ENCODE assay signal across 8 mouse cellular contexts in the genomic region with DNA sequence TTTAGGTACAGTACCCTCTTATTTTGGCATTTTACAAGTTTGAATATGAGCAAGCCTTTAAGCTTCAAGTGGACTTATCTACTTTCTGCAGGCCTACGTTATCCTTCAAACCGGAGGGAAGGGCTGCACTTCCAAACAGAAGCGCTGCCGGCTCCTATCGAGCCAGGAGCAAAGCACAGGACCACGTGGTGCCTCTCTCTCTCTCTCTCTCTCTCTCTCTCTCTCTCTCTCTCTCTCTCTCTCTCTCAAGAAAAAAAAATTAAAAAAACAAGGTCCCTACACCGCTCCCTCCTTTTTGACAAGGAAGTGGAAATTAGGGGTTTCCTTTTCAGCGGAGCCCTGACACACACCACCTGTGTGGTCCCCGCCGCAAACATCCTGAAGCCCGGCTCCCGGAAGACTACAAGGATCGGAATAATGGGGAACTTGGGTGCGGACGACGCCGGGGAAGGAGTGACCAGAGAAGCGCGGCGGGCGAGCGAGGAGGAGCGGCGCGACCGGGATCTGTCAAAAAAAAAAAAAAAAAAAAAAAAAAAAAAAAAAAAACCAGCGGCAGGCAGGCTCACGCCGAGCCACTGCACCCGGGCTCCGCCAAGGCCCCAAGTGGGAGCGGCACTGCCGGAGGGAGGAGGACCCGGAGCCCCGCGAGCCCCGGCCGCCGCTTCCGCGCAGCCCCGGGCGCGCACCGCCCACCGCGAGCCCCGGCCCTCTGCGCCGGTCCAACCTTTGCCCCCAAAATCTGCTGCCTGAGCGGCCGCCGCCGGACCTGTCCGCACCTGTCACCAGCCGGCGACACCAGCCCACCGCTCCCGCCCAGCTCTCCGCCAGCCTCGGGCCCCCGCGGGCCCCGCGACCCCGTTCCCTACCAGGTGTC. TPM values are rescaled to one million over a fixed set of nuclear protein-coding genes. Genes with fewer than 3 reads are reported as not detected.
A peak's percentile ranks its signal among the peaks of the same experiment; 100 is the strongest.
DNase-seq lines count a peak whose midpoint lies in the region; ATAC-seq lines count a peak whose summit lies in the region.

No protein-coding gene starts in this region.

- peak overlapping the region; percentile 99 for H3K4me3 ChIP-seq in embryonic facial prominence, embryonic 10.5 days
- H3K4me3 ChIP-seq in limb, embryonic 10.5 days = peak overlapping the region; percentile 98
- peak overlapping the region; percentile 98 for H3K4me3 ChIP-seq in midbrain, embryonic 10.5 days

- H3K27me3 ChIP-seq in embryonic facial prominence, embryonic 10.5 days (replicated peaks; ENCODE audit: low read depth, poor library complexity, severe bottlenecking) = no peaks in the 10 kb centered on the region
- H3K27me3 ChIP-seq in limb, embryonic 10.5 days (ENCODE audit: low read depth, poor library complexity, severe bottlenecking) = no peaks in the 10 kb centered on the region
- H3K27me3 ChIP-seq in midbrain, embryonic 10.5 days (ENCODE audit: low read depth, poor library complexity, severe bottlenecking) = no peaks in the 10 kb centered on the region

- H3K9me3 ChIP-seq in embryonic facial prominence, embryonic 10.5 days = no peaks in the 10 kb centered on the region
- H3K9me3 ChIP-seq in limb, embryonic 10.5 days (replicated peaks) = no peaks in the 10 kb centered on the region
- H3K9me3 ChIP-seq in midbrain, embryonic 10.5 days (replicated peaks) = no peaks in the 10 kb centered on the region

- H3K36me3 ChIP-seq in embryonic facial prominence, embryonic 10.5 days (replicated peaks) = no peaks in the 10 kb centered on the region
- H3K36me3 ChIP-seq in limb, embryonic 10.5 days = no peaks in the 10 kb centered on the region
- H3K36me3 ChIP-seq in midbrain, embryonic 10.5 days = no peaks in the 10 kb centered on the region

- peaks cover 20% of the 10 kb centered on the region for H3K4me1 ChIP-seq in embryonic facial prominence, embryonic 10.5 days
- peaks cover 23% of the 10 kb centered on the region for H3K4me1 ChIP-seq in limb, embryonic 10.5 days
- peaks cover 26% of the 10 kb centered on the region for H3K4me1 ChIP-seq in midbrain, embryonic 10.5 days

- peak; percentile 71 for ATAC-seq in cerebellum, adult (ENCODE audit: insufficient number of reproducible peaks, low FRiP score, low TSS enrichment)

- intact Hi-C loops in heart, postnatal 25 days (cut with DNase I) = no loop called here

- H3K27ac ChIP-seq in embryonic facial prominence, embryonic 10.5 days (replicated peaks) = peak overlapping the region; percentile 97
- H3K27ac ChIP-seq in limb, embryonic 10.5 days = peak overlapping the region; percentile 97
- peak overlapping the region; percentile 95 for H3K27ac ChIP-seq in midbrain, embryonic 10.5 days (replicated peaks)

- DNase-seq in cerebellum, adult 8-10 months = no peak
- peak; percentile 93 for DNase-seq in MEL-GATA-1-ER (ENCODE audit: extremely low read depth, low read depth)
- peak; percentile 61 for DNase-seq in embryonic facial prominence, embryonic 10.5 days (ENCODE audit: low spot score)
- DNase-seq in heart, postnatal 25 days (ENCODE audit: low spot score) = peak; percentile 6
- no peak for DNase-seq in limb, embryonic 10.5 days (ENCODE audit: low spot score)
- DNase-seq in midbrain, embryonic 10.5 days (ENCODE audit: low spot score) = peak; percentile 56
- peak; percentile 73 to 83 for DNase-seq in spleen, postnatal 4 days (ENCODE audit: low spot score in 2 of 2)

- under 1% methylated on average over 61 of the region's 66 CpGs for WGBS in embryonic facial prominence, embryonic 10.5 days
- WGBS in limb, embryonic 10.5 days = 1% methylated on average over 57 of the region's 66 CpGs
- WGBS in midbrain, embryonic 10.5 days = under 1% methylated on average over 61 of the region's 66 CpGs

RNA-seq across cellular contexts. Expression of a gene that starts 0.6 kb away (rescaled TPM):
- polyA plus RNA-seq in embryonic facial prominence, embryonic 10.5 days (2016; fragmentation: Nextera tagmentation; extraction: Ambion mirVana) = 79.1 and 86.5 TPM in 2 replicates
- total RNA-seq in heart, postnatal 25 days (2021) = 10 to 100 TPM; 88.5 to 94.6 TPM
- polyA plus RNA-seq in limb, embryonic 10.5 days (2016; fragmentation: Nextera tagmentation; extraction: Ambion mirVana) = 79.0 and 92.0 TPM in 2 replicates
- 68.0 and 73.2 TPM in 2 replicates for polyA plus RNA-seq in midbrain, embryonic 10.5 days (2016; fragmentation: Nextera tagmentation; extraction: Ambion mirVana)

Comparison
In these comparisons a context has a peak if more than half of its experiments do, and no peak if none do; other contexts are left out.
1. DNase-seq: peak in MEL-GATA-1-ER (single experiment), embryonic facial prominence, embryonic 10.5 days (single experiment), heart, postnatal 25 days (single experiment), midbrain, embryonic 10.5 days (single experiment) and spleen, postnatal 4 days (2 of 2); none in cerebellum, adult 8-10 months (single experiment) and limb, embryonic 10.5 days (single experiment).
2. Peak in every context shown above with its lines, with median percentiles within 50 percentile points of each other: H3K27ac ChIP-seq and H3K4me3 ChIP-seq.